Mouse (Mus musculus): ENCODE results near the gene Cldnd2.
"Not testable (repeated sequence)": the region's sequence is repeated elsewhere in the genome, so short reads cannot be mapped to it uniquely, and the experiment has no call there.

The Cldnd2 gene

DNA sequence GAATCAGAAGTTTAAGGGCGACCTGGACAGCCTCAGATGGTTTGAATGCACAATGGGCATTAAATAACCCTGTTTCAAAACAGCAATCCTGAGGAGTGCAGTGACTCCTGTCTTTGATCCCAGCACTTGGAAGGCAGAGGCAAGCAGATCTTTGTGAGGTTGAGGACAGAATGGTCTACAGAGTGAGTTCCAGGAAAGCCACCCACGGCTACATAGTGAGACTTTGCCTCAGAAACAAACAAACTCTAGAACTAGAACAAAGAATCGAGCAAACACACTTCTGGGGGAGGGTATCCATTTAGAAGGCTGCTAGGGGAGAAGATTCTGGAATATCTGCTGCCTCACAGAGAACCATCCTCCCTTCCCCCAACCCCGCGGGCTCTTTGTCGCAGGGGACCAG is at the start of gene Cldnd2:
Gene Cldnd2, plus strand, starts transcription at position 301 of the 400 bp plus-strand sequence.
- no peak for DNase-seq

DNA sequence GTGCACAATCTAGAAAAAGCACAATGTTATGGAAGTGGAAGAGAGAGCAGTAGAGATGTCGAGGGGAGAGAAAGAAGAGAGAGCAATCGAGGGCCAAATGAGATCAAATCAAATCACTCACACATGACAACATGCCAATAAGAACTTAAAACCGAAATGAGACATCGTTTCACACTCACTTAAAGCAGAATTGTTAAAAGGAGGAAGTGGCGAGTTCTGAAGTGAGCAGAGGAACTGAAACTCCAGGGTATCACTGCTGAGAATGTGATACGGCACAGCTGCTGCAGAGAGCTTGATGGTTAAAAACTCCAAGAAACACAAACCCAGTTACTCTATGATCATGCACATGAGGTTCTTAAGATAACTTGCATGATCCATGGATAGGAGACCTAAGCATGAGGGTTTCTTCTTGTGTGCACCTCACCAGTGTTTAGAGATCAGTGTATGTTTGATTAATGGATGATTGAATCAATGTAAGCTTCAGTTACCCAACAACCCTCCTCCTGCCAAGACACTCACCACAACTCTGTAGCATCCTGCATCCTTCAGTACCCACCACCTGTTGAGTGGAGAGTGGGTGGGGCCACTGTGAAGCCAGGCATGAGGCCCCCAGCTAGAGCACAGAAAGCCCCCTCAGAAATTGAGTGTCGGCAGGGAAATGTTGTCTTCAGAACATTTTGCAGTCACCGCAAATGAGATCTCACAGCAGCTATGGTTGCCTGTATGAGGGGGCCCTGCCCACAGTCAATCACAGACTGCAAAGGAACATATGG is 48.0 kb upstream of the Cldnd2 start:
- no peak for DNase-seq

DNA sequence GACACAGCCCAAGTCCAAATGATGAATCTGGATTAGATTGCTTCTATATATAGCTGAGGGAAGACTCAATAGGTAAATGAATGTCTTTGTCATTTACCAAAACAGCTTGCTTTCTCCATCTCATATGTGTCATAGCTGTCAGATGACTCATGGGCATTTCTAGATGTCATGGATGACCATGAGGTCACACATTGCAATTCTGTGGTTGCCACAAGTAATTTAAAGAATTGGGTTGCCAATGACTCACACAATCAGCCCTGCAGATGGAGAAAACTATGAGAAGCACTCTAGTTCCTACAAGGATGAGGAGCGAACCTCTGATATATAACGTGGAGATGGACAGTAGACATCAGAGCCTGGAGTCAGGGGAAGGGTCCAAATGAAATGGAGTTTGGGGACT is 41.1 kb upstream of the Cldnd2 start:
- DNase-seq, result no peak

DNA sequence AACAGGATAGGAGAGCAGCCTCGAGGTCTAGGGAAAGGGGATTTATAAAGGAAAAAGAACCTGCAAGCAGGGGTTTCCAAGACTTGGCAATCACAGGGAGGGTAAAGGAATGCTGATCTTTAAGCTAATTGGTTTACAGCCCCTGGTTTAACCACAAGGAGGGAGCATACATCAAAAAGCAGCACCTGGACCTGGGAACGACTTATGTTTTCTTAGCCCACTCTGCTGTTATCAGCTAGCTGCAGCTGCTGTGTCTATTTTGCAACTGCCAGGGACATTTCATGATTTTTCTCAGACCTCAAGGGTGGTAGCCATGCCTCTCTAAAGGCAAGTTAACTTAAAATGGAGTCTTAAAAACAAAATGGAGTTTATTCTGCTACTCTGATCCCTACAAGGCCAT is 37.9 kb upstream of the Cldnd2 start:
- no peak for DNase-seq

DNA sequence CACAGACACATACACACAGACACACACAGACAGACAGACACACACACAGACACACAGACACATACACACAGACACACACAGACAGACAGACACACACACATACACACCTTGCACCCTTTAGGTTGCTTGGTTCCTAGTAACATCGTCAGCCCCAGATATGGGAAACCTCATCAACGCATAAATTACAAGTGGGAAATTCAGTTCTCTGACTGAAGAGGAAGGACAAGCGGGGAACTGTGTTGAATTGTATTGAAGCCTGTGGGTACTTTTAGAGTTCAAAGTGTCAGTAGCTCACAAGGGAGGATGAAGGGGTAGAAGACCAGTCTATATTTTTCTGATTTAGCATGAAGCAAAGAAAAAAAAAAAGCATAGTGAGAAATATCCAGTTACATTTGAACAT is 33.0 kb upstream of the Cldnd2 start:
- no peak for DNase-seq

DNA sequence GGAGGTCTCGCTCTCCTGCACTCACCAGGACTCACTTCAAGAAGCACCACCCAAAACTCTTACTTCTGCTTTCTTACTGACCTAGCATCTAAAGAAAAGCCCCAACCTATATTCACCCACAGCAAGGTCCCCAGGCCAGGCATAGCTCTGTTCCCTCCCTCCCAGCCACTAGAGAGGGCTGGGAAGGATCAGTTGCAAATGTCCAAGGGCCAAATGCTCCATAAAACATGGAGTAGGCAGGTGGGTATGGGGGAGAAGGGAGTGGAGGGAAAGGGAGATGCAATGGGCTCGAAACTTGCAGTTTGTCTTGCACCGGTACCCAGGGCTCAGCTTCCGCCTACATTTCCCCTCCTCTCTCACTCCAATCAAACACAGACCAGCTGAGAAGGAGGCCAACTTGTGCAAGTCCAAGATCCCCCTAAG is 32.4 kb upstream of the Cldnd2 start, which contains the start of gene Siglecg:
Gene Siglecg, plus strand, starts transcription at position 74 of the 423 bp plus-strand sequence.
- DNase-seq, result no peak

DNA sequence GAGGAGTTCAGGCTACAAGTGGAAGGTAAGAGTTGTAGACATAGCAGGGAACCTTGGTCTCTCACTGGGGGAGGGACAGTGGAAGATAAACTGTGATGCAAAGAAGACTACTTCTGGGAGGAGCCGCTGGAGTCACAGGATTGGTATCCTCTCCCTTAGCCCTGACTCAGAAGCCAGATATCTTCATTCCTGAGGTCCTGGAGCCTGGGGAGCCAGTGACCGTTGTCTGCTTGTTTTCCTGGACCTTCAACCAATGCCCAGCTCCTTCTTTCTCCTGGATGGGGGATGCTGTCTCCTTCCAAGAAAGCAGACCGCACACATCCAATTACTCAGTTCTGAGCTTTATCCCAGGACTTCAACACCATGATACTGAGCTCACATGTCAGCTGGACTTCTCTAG is 31.5 kb upstream of the Cldnd2 start:
- no peak for DNase-seq

DNA sequence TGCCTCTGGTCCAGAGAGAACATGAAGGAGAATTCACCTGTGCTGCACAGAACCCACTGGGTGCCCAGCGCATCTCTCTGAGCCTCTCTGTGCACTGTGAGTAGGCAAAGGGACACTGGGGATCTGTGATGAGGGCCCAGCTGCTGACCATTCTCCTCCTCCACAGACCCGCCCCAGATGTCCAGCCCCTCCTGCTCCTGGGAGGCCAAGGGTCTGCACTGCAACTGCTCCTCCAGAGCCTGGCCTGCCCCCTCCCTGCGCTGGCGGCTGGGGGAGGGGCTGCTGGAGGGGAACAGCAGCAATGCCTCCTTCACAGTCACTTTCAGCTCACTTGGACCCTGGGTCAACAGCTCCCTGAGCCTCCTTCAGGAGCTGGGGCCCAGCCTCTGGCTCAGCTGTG is 28.9 kb upstream of the Cldnd2 start:
- DNase-seq, result not testable (repeated sequence)

DNA sequence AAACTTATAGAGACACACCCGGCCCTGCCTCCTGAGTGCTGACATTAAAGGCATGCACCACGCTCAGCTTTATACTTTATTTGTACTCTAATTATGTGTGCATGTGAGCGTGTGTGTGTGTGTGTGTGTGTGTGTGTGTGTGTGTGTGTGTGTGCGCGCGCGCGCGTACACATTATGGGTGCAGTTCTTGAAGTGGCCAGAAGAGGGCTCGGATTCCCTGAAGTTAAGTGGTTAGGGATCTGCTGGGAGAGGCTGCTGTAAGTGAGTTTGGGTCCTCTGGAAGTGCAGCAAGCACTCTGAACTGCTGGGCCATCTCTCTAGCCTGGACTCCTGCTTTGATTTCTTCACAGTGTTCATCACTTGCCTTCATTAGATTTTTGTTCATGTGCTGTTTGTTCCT is 23.3 kb upstream of the Cldnd2 start:
- no peak for DNase-seq

DNA sequence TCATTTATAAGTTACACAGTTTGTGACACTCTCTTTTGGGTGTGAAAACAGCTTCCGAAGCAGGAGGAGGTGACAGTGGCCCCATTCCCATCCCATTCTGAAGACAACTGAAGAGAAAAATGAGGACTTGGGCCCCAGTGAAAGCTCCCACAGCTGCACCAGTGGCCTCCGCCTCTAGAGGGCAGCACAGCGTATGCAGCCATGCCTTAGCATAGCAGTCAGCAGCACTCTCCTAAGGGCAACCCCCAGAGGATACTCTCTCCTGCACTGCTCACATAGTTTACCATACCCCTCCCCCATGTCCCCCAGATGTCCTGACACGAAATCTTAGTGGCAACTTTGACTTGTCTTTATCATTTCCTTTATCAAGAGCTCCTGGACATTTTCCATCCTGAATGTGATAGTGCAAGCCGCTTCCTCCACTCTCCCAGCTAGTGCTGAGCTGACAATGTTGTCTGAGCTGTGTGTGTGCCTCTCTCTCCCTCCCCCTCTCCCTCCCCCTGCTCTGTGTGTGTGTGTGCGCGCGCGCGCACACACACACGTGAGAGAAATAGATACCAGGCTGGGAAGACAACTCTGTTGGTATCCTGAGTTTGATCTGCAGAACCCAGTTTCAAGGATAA is 17.5 kb upstream of the Cldnd2 start:
- DNase-seq, result peak; percentile 75

DNA sequence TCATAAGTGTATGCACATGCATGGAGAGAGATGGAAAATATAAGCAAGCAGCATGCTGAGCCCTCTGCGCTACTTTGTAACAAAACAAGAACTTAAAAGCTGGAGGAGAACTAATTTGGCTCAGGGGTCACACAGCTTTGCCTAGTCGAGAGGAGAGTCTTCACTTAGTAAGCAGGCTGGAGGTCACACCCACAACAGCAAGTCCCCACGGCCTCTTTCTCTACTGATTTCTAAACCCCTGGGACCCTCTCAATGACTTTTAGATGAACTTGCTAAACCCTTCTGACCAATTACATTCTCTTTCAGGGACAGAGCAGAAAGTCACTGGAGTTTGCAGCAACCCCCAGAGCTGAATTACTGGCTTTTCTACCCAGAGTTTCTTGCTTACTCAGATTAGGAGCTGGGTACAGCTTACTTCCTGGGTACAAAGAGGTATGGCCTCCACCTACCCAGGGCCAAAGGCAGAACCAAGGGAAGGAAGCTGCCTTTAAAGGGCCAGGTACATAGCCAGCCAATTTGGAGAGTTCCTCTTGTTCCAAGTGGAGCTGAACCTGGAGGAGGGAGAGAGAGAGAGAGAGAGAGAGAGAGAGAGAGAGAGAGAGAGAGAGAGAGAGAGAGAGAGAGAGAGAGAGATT is 16.5 kb upstream of the Cldnd2 start:
- DNase-seq, result no peak

DNA sequence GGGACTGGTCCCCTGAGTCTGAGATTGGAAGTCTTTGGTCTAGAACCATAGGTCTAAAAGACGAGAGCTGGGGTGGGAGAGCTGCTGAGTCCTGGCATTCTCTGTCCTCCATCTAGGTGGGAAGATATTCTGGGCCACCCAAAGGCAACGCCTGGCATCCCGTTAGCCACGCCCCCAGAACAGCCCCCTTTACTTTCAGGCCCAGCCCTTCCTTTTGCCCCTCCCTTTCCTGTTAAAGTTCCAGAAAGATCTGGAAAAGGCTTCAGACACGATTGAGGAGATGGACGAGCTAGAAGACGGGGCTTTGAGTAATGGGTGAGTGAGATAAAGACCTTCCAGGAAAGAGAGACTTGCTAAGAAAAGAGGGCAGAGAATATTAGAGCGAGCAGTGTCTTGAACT is 13.2 kb upstream of the Cldnd2 start, which contains the start of gene Lim2:
Gene Lim2, plus strand, starts transcription at position 265 of the 400 bp plus-strand sequence.
- DNase-seq, result no peak

DNA sequence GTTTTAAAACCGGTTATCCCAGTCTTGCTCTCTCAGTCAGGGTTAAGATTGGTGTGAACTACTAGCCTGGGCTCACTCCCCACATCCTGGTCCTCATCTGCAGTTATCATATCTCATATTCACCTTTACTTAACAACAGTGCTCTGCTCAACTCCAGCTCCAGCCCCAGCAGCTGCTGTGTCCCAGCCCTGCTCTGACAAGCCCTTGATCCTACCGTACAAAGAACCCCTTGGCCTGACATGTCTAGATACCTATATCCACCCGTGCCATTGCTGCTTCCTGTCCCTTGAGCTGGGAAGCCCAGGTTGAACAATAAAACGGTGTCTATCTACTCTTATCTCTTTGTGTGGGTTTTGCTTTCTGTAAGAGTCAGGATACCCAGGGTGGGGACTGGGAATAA is 11.1 kb upstream of the Cldnd2 start:
- DNase-seq, result no peak

DNA sequence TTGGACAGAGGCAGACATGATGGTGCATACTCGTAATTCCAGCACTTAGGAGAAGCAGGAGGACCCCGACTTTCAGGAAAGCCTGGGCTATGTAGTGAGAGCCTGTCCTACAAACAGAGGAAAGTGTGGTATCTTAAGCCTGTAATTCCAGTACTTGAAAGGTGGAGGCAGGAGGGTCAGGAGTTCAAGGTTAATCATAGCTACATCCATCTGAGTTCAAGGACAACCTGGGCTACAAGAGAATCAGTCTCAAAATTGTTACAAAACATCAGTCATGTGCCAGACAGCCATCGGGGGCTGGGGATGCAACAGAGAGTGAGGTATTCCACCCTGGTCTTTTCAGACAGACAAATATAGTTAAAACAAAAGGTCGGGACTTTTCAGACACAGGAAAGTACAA is 7.7 kb upstream of the Cldnd2 start:
- DNase-seq, result no peak

DNA sequence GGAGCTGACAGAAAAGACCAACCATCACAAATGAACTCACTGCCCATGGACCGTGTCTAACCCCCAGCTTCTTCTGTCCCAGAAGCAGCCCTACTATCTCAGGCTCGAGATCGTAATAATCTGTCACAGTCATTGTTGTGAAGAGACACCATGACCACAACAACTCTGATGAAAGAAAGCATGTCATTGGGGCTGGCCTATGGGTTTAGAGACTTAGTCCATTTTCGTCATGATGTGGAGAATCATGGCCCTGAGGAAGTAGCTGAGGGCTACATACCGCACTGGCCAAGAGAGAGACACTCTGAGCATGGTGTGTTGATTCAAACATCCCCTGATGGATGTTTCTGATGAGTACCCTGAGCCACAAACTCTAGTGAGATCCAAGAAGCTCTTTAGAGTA is 5.9 kb upstream of the Cldnd2 start:
- DNase-seq, result no peak

DNA sequence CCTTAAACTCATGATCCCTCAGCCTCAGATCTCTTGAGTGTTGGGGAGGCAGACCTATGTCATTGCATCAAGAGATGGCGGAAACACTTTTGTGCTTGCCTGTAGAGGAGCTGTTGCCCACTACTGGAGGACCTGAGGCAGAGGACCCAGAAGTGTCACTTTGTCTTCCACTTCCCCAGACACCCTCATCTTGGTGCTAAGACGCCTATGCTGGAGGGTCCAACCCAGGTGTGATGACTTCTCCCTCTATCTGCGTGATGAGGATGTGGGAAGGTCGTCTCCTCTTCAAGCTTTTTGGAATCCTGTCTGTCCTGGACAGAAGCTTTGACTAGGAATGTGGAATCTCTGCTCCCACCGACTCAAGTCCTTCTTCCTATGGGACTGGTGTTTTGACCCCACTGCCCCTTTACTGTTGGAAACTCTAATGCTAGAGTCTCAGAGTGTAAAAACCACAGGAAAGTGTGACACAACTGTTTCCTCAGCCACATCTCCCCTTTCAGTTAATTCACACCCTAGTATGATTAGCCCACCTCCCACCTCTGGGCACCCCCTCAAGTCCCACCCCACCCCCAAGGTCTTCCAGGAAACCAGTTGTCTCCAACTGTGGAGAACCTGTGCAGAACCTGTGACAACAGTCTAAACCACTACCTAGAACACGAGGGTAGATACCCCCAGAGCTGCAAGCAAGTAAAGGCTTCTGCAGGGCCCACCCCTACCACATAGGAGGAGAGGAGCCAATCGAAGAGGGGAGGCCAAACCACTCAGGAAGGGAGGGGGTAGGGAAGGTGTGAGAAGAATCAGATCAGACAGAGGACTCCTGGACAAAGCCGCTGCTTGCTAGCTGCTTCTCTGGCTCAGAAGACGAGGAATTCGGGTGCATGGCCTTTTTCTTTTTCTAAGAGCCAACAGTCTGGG is 4.0 kb upstream of the Cldnd2 start, which contains the start of gene Nkg7:
Gene Nkg7, plus strand, starts transcription at position 733 of the 915 bp plus-strand sequence.
- DNase-seq, result no peak

DNA sequence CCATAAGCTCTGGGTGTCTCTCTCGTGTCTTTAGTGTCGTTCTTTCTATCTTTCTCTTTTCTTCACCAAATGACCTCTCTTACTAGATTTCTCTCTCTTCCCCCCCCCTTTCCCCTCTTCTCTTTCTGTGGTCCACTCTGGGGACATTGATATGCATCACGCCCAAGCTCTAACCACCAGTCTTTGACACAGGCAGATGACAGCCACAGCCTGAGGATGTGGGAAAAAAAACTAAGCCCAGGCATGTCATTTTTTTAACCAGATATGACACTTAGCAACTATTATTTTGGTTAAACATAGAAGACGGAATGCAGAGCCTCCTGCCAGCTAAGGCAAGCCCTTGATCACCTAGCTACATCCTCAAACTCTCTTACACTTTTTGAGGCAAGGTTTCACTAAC is 2.0 kb upstream of the Cldnd2 start:
- DNase-seq, result no peak

DNA sequence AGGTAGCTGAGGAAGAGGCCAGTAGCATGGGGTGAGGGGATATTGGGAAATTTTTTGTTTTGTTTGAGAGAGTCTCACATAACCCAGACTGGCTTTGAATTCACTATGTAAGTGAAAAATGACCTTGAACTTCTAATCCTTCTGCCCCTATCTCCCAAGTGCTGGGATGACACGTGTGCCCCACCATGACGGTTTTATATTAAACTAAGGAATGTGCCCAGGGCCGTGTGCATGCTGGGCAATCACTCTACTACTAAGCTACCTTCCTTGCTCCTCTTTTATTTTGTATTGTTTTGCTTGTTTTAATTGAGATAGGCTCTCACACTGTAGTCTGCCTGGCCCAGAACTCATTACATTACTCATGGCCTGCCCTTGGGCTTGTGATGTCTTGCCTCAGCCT is 489 bp downstream of the Cldnd2 start:
- DNase-seq, result no peak

DNA sequence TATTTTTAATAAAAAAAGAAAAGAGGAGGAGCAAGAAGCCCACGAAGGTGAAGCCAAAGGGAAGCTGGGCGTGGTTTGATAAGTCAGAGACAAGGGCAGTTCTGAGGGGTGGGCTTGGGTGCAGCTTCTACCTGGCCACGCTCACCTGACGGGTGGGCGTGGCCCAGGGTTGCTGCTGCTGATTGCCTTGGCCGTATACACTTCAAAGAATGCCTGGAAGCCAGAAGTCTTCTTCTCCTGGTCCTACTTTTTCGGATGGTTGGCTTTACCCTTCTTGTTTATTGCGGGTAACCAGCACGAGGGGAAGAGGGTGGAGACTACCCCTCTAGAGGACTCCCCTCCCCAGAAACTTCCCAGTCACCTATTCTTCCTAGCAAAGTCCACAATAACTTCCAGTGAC is 2.1 kb downstream of the Cldnd2 start:
- no peak for DNase-seq

DNA sequence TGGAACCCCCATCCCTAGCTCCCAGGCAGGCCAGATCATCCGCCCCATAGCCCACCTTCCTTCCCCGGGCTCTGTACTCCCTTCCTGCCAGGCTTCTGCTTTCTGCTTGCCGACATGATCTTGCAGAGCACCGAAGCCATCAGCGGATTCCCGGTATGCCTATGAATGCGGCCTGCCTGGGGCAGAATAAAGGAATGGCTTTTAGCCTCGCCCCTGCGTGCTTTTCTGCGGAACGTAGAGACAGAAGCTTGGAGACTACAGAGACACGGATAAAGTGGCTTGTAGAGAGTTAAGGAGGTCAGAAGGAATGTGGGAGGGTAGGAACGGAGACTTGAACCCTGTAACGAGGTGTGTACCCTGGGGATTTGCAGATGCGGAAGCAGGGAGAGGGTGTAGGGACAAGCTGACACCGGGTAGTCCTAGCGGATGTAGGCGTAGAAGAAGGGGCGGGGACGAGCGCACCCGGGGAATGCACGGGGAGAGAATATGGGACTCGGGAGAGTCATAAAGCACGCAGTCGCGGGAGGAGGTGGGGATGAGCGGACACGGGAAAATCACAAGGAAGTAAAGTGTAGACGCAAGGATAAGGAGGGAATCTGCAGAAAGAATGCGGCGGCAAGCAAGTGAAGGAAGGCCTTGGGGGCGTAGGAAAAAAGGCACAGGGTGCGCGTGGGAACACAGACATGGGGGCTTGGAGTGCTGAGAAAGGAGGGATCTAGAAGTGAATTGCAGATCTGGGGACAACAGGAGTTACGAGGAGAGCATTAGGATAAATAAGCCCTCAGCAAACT is 2.7 kb downstream of the Cldnd2 start:
- peak; percentile 79 for DNase-seq

DNA sequence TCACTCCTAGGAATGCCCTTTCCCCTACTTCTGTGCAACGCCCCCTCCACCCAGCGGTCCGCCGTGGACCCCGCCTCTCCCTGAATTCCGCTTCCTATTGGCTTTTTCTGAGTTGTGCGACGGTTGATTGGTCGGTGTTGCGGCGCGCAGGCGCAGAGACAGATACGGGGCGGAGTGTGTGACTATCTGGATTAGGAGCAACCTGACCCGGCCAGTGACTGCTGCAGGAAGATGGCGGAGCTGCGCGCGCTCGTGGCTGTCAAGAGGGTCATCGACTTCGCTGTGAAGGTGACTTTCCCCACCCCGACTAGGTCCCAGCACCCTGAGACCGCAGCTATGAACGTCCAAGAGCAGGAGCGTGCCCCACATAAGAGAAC is 3.3 kb downstream of the Cldnd2 start, which contains the start of the genes Etfb and Gm45233:
Gene Etfb, plus strand, starts transcription at position 167 of the 377 bp plus-strand sequence.
Gene Gm45233, plus strand, starts transcription at position 212 of the 377 bp plus-strand sequence.
- DNase-seq, result peak; percentile 97

DNA sequence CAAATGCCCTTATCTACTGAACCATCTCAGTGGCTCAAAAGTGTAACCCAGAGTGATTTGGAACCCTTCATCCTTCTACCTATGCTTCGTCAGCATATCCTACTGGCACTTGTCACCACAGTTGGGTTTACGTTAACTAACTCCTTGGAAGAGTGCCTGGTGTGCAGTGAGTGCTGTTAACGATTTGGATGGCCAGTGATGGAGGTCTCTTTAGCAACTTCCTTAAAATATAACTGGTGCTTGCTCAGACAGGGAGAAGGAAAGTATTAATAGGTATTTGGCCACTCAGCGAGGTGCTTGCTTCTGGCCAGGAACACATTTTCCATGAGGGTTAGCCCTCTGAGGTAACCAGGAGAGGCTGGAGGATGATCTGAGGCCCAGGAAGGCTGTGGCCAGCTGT is 7.2 kb downstream of the Cldnd2 start:
- DNase-seq, result no peak
